Mouse (Mus musculus) limb, embryonic 11.5 days (tissue): ENCODE measurements around the gene 4930503E14Rik. TPM values are rescaled to one million over a fixed set of nuclear protein-coding genes. Genes with fewer than 3 reads are reported as not detected.
"Not testable (repeated sequence)": the region's sequence is repeated elsewhere in the genome, so short reads cannot be mapped to it uniquely, and the experiment has no call there.

Experiments used
- ATAC-seq: fragments of 200-750 bp; cut with Nextera tagmentation; 2 replicates; pipeline ENCODE4 v1.8.0; 2017; ENCODE audit warnings: low read depth; ENCODE audit not compliant: insufficient number of reproducible peaks, low FRiP score, low TSS enrichment
- DNase-seq: peaks from one replicate; pipeline ENCODE4 v3.0.0-alpha.2; 2015; ENCODE audit warnings: low spot score
- H3K27ac ChIP-seq: fragments of 300-500 bp; sonication (generic); replicated peaks from 2 replicates; pipeline ENCODE4 v1.5.1; 2014; ENCODE audit warnings: low read depth, mild to moderate bottlenecking, low read length
- H3K27me3 ChIP-seq: fragments of 300-500 bp; sonication (generic); 2 replicates; pipeline ENCODE4 v1.6.1; 2014; ENCODE audit warnings: mild to moderate bottlenecking, low read length, mixed read lengths; ENCODE audit not compliant: control insufficient read depth, insufficient read depth
- H3K36me3 ChIP-seq: fragments of 300-500 bp; sonication (generic); 2 replicates; pipeline ENCODE4 v1.6.1; 2014; ENCODE audit warnings: mild to moderate bottlenecking, low read length, moderate library complexity, mixed read lengths; ENCODE audit not compliant: control insufficient read depth, insufficient read depth
- H3K4me1 ChIP-seq: fragments of 300-500 bp; sonication (generic); 2 replicates; pipeline ENCODE4 v1.6.1; 2014; ENCODE audit warnings: low read length, mixed read lengths; ENCODE audit not compliant: control insufficient read depth, insufficient read depth
- H3K4me2 ChIP-seq: fragments of 300-500 bp; sonication (generic); 2 replicates; pipeline ENCODE4 v1.6.1; 2014; ENCODE audit warnings: low read depth, mild to moderate bottlenecking, moderate library complexity; ENCODE audit not compliant: severe bottlenecking
- H3K4me3 ChIP-seq: fragments of 300-500 bp; sonication (generic); 2 replicates; pipeline ENCODE4 v1.5.1; 2014; ENCODE audit warnings: low read depth, low read length
- H3K9ac ChIP-seq: fragments of 300-500 bp; sonication (generic); 2 replicates; pipeline ENCODE4 v1.6.1; 2014; ENCODE audit warnings: mild to moderate bottlenecking, low read length
- H3K9me3 ChIP-seq: fragments of 300-500 bp; sonication (generic); 2 replicates; pipeline ENCODE4 v1.6.1; 2016; ENCODE audit warnings: low read length; ENCODE audit not compliant: control insufficient read depth
- WGBS: fragments of 180-500 bp; shearing (Covaris S2); extraction: QIAGEN DNeasy Blood & Tissue Kit; methylation state at CpG from one replicate; pipeline ENCODE4 v1.1.7; 2014; 5-methylcytosine and 5-hydroxymethylcytosine counted together
- polyA plus RNA-seq: library from polyadenylated mRNA; unstranded; fragments of >200 nt; fragmentation: Nextera tagmentation; extraction: Ambion mirVana; gene quantifications from 2 replicates; pipeline ENCODE4 v1.2.1, GENCODE M21; 2014

The 4930503E14Rik gene
- polyA plus RNA-seq: not detected in 2 replicates

DNA sequence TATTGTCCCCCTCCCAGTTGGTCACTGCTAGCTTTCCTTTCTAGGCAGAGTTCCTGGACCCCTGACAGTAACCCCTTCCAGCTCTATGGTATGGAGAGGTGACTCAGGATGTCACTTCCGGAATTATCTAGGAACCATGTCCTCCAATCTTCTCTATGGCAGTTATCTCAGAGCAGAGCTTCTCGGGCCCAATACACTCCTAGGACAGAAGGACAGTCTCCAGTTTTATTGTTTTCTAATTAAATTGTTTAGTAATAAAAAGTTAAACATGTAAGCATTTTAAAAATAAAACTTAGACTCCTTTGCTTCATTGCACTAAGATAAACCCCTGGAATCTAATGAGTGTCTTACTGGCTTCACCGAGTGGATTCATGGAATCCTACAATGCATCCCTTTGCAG, at the start of gene 4930503E14Rik:
Gene 4930503E14Rik, minus strand, starts transcription at position 101 of the 400 bp plus-strand sequence.
- not testable (repeated sequence) for DNase-seq, H3K27me3 ChIP-seq, H3K4me1 ChIP-seq, H3K4me3 ChIP-seq, H3K9me3 ChIP-seq, H3K27ac ChIP-seq, H3K9ac ChIP-seq, H3K36me3 ChIP-seq, ATAC-seq, H3K4me2 ChIP-seq
- WGBS: 93% methylated on average over 3 of the region's 3 CpGs

DNA sequence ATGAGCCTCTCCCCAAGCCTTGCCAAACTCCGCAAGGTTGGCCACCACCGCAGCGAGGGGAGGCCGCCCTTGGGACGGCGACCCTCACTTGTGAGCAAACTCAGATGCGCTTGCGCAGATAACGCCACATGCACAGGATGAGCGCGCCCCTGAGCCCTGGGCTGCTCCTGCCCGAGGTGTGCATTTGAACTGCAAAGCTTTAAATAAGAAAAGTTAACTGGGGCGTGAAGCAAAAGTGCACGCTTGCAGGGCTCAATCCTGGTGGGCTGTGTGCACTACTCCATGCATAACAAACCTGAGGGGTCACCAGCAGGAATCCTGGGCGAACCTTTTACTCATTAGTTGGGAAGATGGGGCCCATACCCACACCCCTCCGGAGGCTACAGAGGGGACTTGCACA, 35.0 kb upstream of the 4930503E14Rik start:
- 89% methylated on average over 16 of the region's 16 CpGs for WGBS

GRCm38 (mm10) chr14:44197361-44197760, 15.7 kb downstream of the 4930503E14Rik start, which contains the start of gene Gm8212:
Gene Gm8212 (plus strand): TSS chr14:44197661.
- H3K4me3 ChIP-seq, H3K9me3 ChIP-seq, H3K36me3 ChIP-seq, ATAC-seq, H3K4me2 ChIP-seq, H3K27ac ChIP-seq, DNase-seq, H3K4me1 ChIP-seq, H3K27me3 ChIP-seq, H3K9ac ChIP-seq: not testable (repeated sequence)
- 83% methylated on average over 1 of the region's 3 CpGs for WGBS

More for the DNA sequence above, 35.0 kb upstream of the 4930503E14Rik start:
- Histone ChIP-seq H3K4me1 (no peaks in the 10 kb centered on the region), H3K9ac (no peak overlapping the region), H3K4me3 (no peak overlapping the region), H3K27ac (no peak overlapping the region), H3K4me2 (no peak overlapping the region), H3K9me3 (no peaks in the 10 kb centered on the region), H3K36me3 (no peaks in the 10 kb centered on the region), H3K27me3 (no peaks in the 10 kb centered on the region)
- DNase-seq (no peak), ATAC-seq (no peak)

DNA sequence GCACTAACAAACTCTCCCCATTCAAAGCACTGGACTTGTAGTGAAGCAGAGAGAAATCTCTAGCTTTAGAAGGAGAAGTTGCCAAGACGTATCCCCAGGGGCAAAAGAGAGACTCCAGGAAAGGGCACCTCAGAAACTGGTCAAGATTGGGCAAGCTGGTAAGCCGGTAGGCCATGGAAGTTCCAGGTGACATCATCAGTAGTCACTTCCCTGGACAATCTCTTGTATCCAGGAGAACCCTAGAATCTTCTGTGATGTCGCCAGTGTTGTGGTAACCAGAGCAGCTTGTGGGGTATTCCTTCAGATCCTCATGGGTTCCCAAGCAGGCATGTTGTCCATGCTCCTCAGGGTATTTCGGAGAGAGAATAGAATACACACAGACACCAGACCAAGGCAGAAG, 89.5 kb downstream of the 4930503E14Rik start, which contains the start of gene Gm3327:
Gene Gm3327, plus strand, starts transcription at position 301 of the 400 bp plus-strand sequence.
- not testable (repeated sequence) for ATAC-seq, H3K9me3 ChIP-seq, H3K4me2 ChIP-seq, H3K36me3 ChIP-seq, H3K4me1 ChIP-seq, H3K27me3 ChIP-seq, DNase-seq, H3K27ac ChIP-seq, H3K4me3 ChIP-seq, H3K9ac ChIP-seq
- WGBS: 87% methylated on average over 3 of the region's 4 CpGs

Other genes with a start within 250 kb of the 4930503E14Rik start
- not detected in 2 replicates for gene Ang6, start 211.0 kb downstream of the 4930503E14Rik start, polyA plus RNA-seq
- gene Ear2, start 110.6 kb downstream of the 4930503E14Rik start, polyA plus RNA-seq: 0.28 TPM in 1 of 2 replicates, not detected in the other
- not detected in 2 replicates for gene Gm3327, start 89.4 kb downstream of the 4930503E14Rik start, polyA plus RNA-seq
- not detected in 2 replicates for gene Gm8212, start 15.6 kb downstream of the 4930503E14Rik start, polyA plus RNA-seq
- not detected in 2 replicates for gene Gm8220, start 72.3 kb upstream of the 4930503E14Rik start, polyA plus RNA-seq
- gene Gm5930, start 125.3 kb upstream of the 4930503E14Rik start, polyA plus RNA-seq: not detected in 2 replicates
- gene Gm8229, start 152.1 kb upstream of the 4930503E14Rik start, polyA plus RNA-seq: not detected in 2 replicates
- not detected in 2 replicates for gene Gm3371, start 197.4 kb upstream of the 4930503E14Rik start, polyA plus RNA-seq
- gene Gm8232, start 220.4 kb upstream of the 4930503E14Rik start, polyA plus RNA-seq: not detected in 2 replicates